Mouse (Mus musculus): ENCODE results near the gene Slc22a29.
A peak's percentile ranks its signal among the peaks of the same experiment; 100 is the strongest.
"Not testable (repeated sequence)": the region's sequence is repeated elsewhere in the genome, so short reads cannot be mapped to it uniquely, and the experiment has no call there.

Gene Slc22a29

GRCm38 (mm10) chr19:8218800-8219199 is at the start of gene Slc22a29:
Slc22a29 (minus strand) TSS chr19:8218900.
- no peak for DNase-seq

GRCm38 (mm10) chr19:8265324-8265723 is 46.6 kb upstream of the Slc22a29 start:
- DNase-seq = peak; percentile 10

GRCm38 (mm10) chr19:8252705-8253037 is 34.0 kb upstream of the Slc22a29 start:
- no peak for DNase-seq

GRCm38 (mm10) chr19:8251896-8252704 is 33.4 kb upstream of the Slc22a29 start:
- peak; percentile 73 for DNase-seq

- DNase-seq = no peak
Observed at GRCm38 (mm10) chr19:8228916-8229315, 10.2 kb upstream of the Slc22a29 start.

GRCm38 (mm10) chr19:8148787-8149523 is 69.7 kb downstream of the Slc22a29 start:
- DNase-seq = no peak

- DNase-seq = not testable (repeated sequence)
Observed at GRCm38 (mm10) chr19:8142716-8143115, 76.0 kb downstream of the Slc22a29 start.

- peak; percentile 2 for DNase-seq
Observed at GRCm38 (mm10) chr19:8134127-8134841, 84.4 kb downstream of the Slc22a29 start.

- not testable (repeated sequence) for DNase-seq
Observed at GRCm38 (mm10) chr19:8131881-8132280, 86.8 kb downstream of the Slc22a29 start, which contains the start of gene Slc22a28. Slc22a28 (minus strand) TSS chr19:8131982.
